12 mouse cellular contexts compared by ENCODE assay signal in the genomic region with DNA sequence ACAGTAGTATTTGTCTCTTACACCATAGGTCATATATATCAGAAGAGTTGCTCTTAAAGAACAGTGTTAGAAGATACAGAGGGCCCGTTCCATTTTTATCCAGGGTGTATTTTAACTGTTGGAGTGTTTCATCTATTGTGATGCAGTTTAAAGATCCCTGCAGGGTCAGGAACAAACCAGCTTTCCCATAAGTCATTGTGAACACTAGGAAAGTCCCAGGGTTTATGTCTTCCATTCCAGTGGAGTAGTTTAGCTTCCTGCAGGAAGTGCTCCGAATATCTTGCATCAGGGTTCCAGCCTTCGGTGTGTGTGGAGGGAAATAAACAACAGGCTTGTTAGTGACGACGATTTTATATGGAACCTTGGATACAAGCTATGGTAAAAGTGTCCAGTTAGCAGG.
"Had no signal": no experiment of that assay in that cellular context is flagged by ENCODE, and none has a peak within 500 bp of the region (broad histone marks: within the 10 kb centered on the region; RNA-seq: fewer than 3 reads in every experiment).

No protein-coding gene starts in this region.

- DNase-seq: retina, postnatal 1 day; right cerebral cortex, adult 18-20 months; right cerebral cortex, postnatal 14 days; right cerebral cortex, postnatal 25 days; right cerebral cortex, postnatal 4 days; spleen, adult 18-20 months; thymus, adult 18-20 months; thymus, adult 2 months; thymus, postnatal 14 days; thymus, postnatal 25 days; thymus, postnatal 36 days; thymus, postnatal 4 days had no signal
